Mouse (Mus musculus) heart, adult 2 months (tissue): Measurements from ENCODE around the gene Fam136a.

Experiments
- CTCF ChIP-seq: fragments of 200-600 bp; IDR thresholded peaks from 2 replicates; pipeline ENCODE4 v1.8.1; 2022; ENCODE audit warnings: antibody characterized with exemption, mild to moderate bottlenecking, moderate library complexity
- EP300 ChIP-seq: fragments of 200-500 bp; IDR thresholded peaks from 2 replicates; pipeline ENCODE4 v1.6.1; 2011; ENCODE audit warnings: low read depth, low read length, control low read depth; ENCODE audit not compliant: insufficient read depth
- POLR2A ChIP-seq: fragments of 200-500 bp; IDR thresholded peaks from 2 replicates; pipeline ENCODE4 v1.6.1; 2011; ENCODE audit warnings: mild to moderate bottlenecking, low read depth, low read length, control low read depth; ENCODE audit not compliant: insufficient read depth

DNA sequence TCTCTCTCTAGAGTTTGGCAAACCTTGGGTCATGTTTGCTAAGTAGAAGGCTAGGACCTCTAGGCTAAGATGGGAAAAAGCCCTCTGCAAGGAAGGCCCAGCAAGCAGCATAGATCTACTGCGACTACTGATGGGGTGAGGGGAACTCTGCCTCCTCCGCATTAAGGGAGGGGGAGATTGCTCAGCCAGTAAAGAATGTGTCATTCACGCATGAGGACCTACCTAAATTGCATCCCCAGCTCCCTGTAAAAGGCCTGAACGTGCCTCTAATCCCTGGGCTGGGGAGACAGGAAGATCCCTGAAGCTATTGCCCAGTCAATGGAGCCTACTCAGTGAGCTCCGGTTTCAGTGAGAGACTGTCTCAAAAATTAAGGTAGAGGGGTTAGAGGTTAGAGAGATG, 29.6 kb upstream of the Fam136a start:
- TF ChIP-seq POLR2A: no peak
- TF ChIP-seq CTCF: no peak
- TF ChIP-seq EP300: no peak
